Mouse (Mus musculus): ENCODE measurements around the gene Slc22a6. TPM values are rescaled to one million over a fixed set of nuclear protein-coding genes. Genes with fewer than 3 reads are reported as not detected.

The Slc22a6 gene
- polyA plus RNA-seq, 1 experiment from 2014 or later: 26.5 TPM

DNA sequence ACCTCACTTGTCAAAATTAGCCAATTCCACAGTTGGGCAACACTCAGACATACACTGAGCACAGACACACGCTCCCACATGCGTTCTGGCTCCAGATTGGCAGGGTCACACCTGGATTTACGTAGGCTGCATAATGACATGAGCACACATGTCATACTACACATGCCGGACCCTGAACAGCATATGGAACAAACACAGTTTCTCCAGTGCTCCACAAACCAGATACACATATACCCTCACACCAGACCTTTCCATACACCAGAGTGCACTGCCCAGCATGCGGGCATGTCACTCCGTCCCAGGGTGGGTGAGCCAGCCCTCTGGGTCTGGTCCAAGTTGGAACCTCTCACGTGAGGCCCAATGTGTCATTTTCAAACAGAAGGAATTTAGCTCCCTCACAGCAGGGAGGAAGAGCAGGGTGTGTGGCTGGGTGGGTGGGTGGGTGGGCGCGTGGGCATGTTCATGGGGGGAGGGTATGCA lies 45.6 kb downstream of the Slc22a6 start, which contains the start of gene Chrm1:
Gene Chrm1 (plus strand): TSS at position 430 of the 480 bp plus-strand sequence.
- no peak within 1 kb of the TSS for H3K9ac ChIP-seq
- 71% methylated on average over 9 of the region's 9 CpGs for WGBS
- H3K27ac ChIP-seq: no peak within 1 kb of the TSS
- H3K27me3 ChIP-seq: peaks cover 11% of the 10 kb centered on the region; the same call in 1 of the 2 replicates
- no peak within 1 kb of the TSS for H3K4me3 ChIP-seq (replicated peaks)
- peaks cover 22% of the 10 kb centered on the region for H3K4me1 ChIP-seq
- H3K9me3 ChIP-seq (replicated peaks): no peaks in the 10 kb centered on the region
- no peaks in the 10 kb centered on the region for H3K36me3 ChIP-seq
- ATAC-seq (replicated peaks; ENCODE audit: low FRiP score): 0 out of 2 replicates have a peak, but pooled peaks have one; percentile 10
- peak within 1 kb of the TSS; percentile 81 for H3K4me2 ChIP-seq

DNA sequence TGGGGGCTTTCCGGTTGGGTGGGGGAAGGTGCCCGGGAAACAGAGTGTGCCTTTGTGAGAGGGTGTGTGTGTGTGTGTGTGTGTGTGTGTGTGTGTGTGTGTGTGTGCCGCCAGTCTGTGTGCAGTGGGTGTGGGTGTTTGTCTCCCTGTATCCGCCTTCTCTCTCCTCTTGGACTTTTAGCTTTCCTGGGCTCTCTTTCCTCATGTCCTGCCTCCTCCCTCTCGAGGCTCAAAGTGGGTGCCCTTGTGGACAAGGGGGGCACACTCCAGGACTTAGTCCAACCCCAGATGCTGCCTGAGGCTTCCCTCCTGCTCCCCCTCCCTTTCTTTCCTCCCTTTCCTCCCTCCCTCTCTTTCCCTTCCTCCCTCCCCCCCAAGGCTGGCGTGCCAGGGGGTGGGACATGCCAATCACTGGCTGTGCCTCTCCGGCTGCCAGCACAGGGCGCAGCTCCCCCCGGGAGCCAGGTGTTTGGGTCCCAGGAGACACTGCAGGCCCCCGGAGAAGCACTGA lies 46.1 kb downstream of the Slc22a6 start:
- H3K9me3 ChIP-seq (replicated peaks): no peaks in the 10 kb centered on the region
- H3K36me3 ChIP-seq: no peaks in the 10 kb centered on the region
- H3K9ac ChIP-seq: no peak overlapping the region
- H3K4me2 ChIP-seq: peak overlapping the region; percentile 17
- peaks cover 11% of the 10 kb centered on the region; the same call in 1 of the 2 replicates for H3K27me3 ChIP-seq
- no peak overlapping the region for H3K27ac ChIP-seq
- H3K4me3 ChIP-seq (replicated peaks): no peak overlapping the region
- WGBS: 48% methylated on average over 10 of the region's 10 CpGs
- peaks cover 22% of the 10 kb centered on the region for H3K4me1 ChIP-seq
- ATAC-seq (replicated peaks; ENCODE audit: low FRiP score): no peak

DNA sequence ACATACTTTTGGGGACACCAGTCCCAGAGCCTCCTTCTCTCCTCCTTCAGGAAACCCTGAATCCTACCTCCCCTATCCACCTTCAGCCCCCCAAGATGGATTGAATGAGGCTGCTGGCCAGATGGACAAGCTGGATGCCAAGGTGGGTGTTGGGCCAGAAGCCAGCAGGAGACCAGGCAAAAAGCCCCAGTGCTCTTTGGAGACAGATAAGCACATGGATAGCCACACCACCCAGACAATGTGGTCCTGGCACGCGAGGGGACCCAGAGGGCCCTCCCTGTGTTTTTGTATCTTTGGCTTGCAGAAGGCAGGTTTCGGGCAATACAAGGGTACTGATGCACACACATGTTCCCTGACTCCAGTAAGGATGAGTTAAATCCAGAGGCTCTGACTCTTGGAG lies 47.0 kb downstream of the Slc22a6 start:
- no peak overlapping the region for H3K27ac ChIP-seq
- H3K4me2 ChIP-seq: no peak overlapping the region
- H3K27me3 ChIP-seq: peaks cover 11% of the 10 kb centered on the region; the same call in 1 of the 2 replicates
- peaks cover 22% of the 10 kb centered on the region for H3K4me1 ChIP-seq
- H3K9ac ChIP-seq: no peak overlapping the region
- no peak for ATAC-seq (replicated peaks; ENCODE audit: low FRiP score)
- H3K4me3 ChIP-seq (replicated peaks): no peak overlapping the region
- no peaks in the 10 kb centered on the region for H3K9me3 ChIP-seq (replicated peaks)
- no peaks in the 10 kb centered on the region for H3K36me3 ChIP-seq
- 89% methylated on average over 3 of the region's 3 CpGs for WGBS

DNA sequence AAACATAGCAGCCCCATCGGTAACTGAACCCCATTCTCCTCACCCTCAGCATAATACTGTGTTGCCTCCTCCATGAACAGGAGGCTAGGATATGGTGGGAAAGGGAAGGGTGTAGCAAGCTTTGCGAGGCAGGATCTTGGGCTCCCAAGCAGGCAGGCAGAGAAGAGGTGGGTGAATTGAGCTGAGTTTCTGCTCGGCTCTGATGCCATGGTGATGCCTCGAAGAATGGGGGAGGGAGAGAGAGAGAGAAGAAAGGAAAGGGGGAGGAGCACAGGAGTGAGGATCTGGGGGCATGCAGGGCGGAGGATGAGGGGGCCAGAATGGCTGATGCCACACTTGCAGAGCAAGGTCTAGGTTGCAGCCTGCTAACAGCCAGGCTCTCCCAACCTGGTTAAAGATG lies 47.9 kb downstream of the Slc22a6 start:
- no peak for ATAC-seq (replicated peaks; ENCODE audit: low FRiP score)
- Histone ChIP-seq H3K27ac (no peak overlapping the region), H3K9ac (no peak overlapping the region), H3K36me3 (no peaks in the 10 kb centered on the region), H3K4me2 (no peak overlapping the region), H3K9me3 (replicated peaks) (no peaks in the 10 kb centered on the region), H3K4me1 (peaks cover 22% of the 10 kb centered on the region), H3K27me3 (peaks cover 11% of the 10 kb centered on the region; the same call in 1 of the 2 replicates), H3K4me3 (replicated peaks) (no peak overlapping the region)
- WGBS: 71% methylated on average over 5 of the region's 5 CpGs

DNA sequence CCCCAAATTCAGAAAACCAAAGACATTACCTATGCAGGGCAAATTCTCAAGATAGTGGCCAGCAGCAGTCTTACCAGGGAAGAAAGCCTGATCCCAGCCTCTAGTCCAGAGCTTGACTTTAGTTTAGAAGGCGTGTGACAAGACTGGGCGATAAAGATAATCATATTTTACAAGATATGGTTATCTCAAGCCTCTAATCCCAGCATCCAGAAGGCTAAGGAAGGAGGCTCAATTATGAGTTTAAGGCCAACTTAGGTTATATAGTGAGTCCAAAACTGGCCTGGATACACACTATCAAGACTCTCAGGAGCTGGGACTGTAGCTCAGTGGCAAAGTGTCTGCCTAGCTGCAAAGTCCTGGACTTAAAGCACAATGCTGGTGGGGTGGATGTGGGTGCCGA lies 55.0 kb downstream of the Slc22a6 start:
- Histone ChIP-seq H3K9ac (no peak overlapping the region), H3K4me1 (no peaks in the 10 kb centered on the region), H3K4me3 (replicated peaks) (no peak overlapping the region), H3K9me3 (replicated peaks) (no peaks in the 10 kb centered on the region), H3K27ac (no peak overlapping the region), H3K36me3 (no peaks in the 10 kb centered on the region), H3K4me2 (no peak overlapping the region), H3K27me3 (no peaks in the 10 kb centered on the region)
- WGBS: 88% methylated on average over 3 of the region's 3 CpGs
- no peak for ATAC-seq (replicated peaks; ENCODE audit: low FRiP score)

DNA sequence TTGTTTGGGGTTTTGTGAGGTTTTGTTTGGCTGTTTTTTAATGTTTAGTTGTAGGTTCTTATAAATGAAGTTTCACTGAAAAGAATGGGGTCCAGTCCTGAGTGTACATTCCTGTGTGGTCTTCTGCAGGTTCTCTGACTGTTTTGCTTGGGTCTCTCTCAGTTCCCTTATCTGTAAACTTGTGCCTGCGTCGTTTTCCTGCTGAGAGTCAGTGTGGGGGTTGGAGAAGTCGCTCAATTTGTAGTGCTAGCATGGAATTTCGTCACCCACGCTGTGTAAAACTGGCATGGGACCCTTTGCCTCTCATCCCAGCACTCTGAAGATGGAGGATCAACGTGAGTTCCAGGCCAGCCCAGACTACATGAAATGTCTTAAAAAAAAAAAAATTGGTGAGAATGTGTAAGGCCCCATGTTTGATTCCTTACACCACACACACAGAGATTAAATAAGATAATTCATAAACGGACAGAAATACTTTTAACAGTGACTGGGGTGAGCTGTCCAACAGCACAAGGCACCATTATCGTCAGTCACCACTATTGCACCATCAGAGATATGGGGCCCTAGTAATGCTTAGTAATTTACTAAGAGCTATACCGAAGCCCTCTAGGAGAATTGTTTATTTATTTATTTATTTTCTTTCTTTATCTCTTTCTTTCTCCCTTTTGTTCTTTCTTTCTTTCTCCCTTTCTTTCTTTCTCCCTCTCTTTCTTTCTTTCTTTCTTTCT lies 55.7 kb downstream of the Slc22a6 start:
- no peak overlapping the region for H3K9ac ChIP-seq
- no peaks in the 10 kb centered on the region for H3K4me1 ChIP-seq
- H3K4me2 ChIP-seq: no peak overlapping the region
- no peaks in the 10 kb centered on the region for H3K27me3 ChIP-seq
- H3K9me3 ChIP-seq (replicated peaks): no peaks in the 10 kb centered on the region
- 69% methylated on average over 9 of the region's 9 CpGs for WGBS
- no peak for ATAC-seq (replicated peaks; ENCODE audit: low FRiP score)
- no peak overlapping the region for H3K27ac ChIP-seq
- H3K4me3 ChIP-seq (replicated peaks): no peak overlapping the region
- H3K36me3 ChIP-seq: no peaks in the 10 kb centered on the region

Other genes starting within 250 kb of the Slc22a6 start
- gene Slc22a30, start 212.9 kb upstream of the Slc22a6 start, polyA plus RNA-seq (2015; fragmentation: Nextera tagmentation; extraction: Ambion mirVana): 2.2 and 2.3 TPM in 2 replicates
- gene Slc22a8, start 26.8 kb upstream of the Slc22a6 start, polyA plus RNA-seq (2015; fragmentation: Nextera tagmentation; extraction: Ambion mirVana): 6.8 and 8.3 TPM in 2 replicates
- gene Chrm1, start 45.8 kb downstream of the Slc22a6 start, polyA plus RNA-seq (2015; fragmentation: Nextera tagmentation; extraction: Ambion mirVana): 0.06 and 0.14 TPM in 2 replicates
- 115 and 123 TPM in 2 replicates for gene Slc3a2, start 105.3 kb downstream of the Slc22a6 start, polyA plus RNA-seq (2015; fragmentation: Nextera tagmentation; extraction: Ambion mirVana)
- gene Wdr74, start 117.8 kb downstream of the Slc22a6 start, polyA plus RNA-seq (2015; fragmentation: Nextera tagmentation; extraction: Ambion mirVana): 90.1 and 94.2 TPM in 2 replicates
- 2.0 and 2.6 TPM in 2 replicates for gene 1700092M07Rik, start 122.7 kb downstream of the Slc22a6 start, polyA plus RNA-seq (2015; fragmentation: Nextera tagmentation; extraction: Ambion mirVana)
- 132 and 145 TPM in 2 replicates for gene Stx5a, start 123.4 kb downstream of the Slc22a6 start, polyA plus RNA-seq (2015; fragmentation: Nextera tagmentation; extraction: Ambion mirVana)
- gene Nxf1, start 139.0 kb downstream of the Slc22a6 start, polyA plus RNA-seq (2015; fragmentation: Nextera tagmentation; extraction: Ambion mirVana): 183 and 189 TPM in 2 replicates
- 206 and 220 TPM in 2 replicates for gene Tmem223, start 153.0 kb downstream of the Slc22a6 start, polyA plus RNA-seq (2015; fragmentation: Nextera tagmentation; extraction: Ambion mirVana)
- 83.6 and 85.6 TPM in 2 replicates for gene Tmem179b, start 156.4 kb downstream of the Slc22a6 start, polyA plus RNA-seq (2015; fragmentation: Nextera tagmentation; extraction: Ambion mirVana)
- gene Taf6l, start 168.4 kb downstream of the Slc22a6 start, polyA plus RNA-seq (2015; fragmentation: Nextera tagmentation; extraction: Ambion mirVana): 31.5 and 35.1 TPM in 2 replicates
- 172 and 187 TPM in 2 replicates for gene Polr2g, start 180.5 kb downstream of the Slc22a6 start, polyA plus RNA-seq (2015; fragmentation: Nextera tagmentation; extraction: Ambion mirVana)
- gene Zbtb3, start 184.5 kb downstream of the Slc22a6 start, polyA plus RNA-seq (2015; fragmentation: Nextera tagmentation; extraction: Ambion mirVana): 5.1 and 5.7 TPM in 2 replicates
- 61.7 and 62.7 TPM in 2 replicates for gene Ttc9c, start 201.3 kb downstream of the Slc22a6 start, polyA plus RNA-seq (2015; fragmentation: Nextera tagmentation; extraction: Ambion mirVana)
- gene Hnrnpul2, start 202.0 kb downstream of the Slc22a6 start, polyA plus RNA-seq (2015; fragmentation: Nextera tagmentation; extraction: Ambion mirVana): 5.6 and 6.4 TPM in 2 replicates
- not detected in 2 replicates for gene AC129217.1, start 211.7 kb downstream of the Slc22a6 start, polyA plus RNA-seq (2015; fragmentation: Nextera tagmentation; extraction: Ambion mirVana)
- 52.1 and 58.1 TPM in 2 replicates for gene Bscl2, start 219.4 kb downstream of the Slc22a6 start, polyA plus RNA-seq (2015; fragmentation: Nextera tagmentation; extraction: Ambion mirVana)
- 4.8 and 8.5 TPM in 2 replicates for gene Gng3, start 221.2 kb downstream of the Slc22a6 start, polyA plus RNA-seq (2015; fragmentation: Nextera tagmentation; extraction: Ambion mirVana)
- 0.84 and 1.3 TPM in 2 replicates for gene Lrrn4cl, start 232.7 kb downstream of the Slc22a6 start, polyA plus RNA-seq (2015; fragmentation: Nextera tagmentation; extraction: Ambion mirVana)

Data from kidney, embryonic 15.5 days (tissue).